Mouse (Mus musculus): Measurements from ENCODE around the gene Mta3. TPM values are rescaled to one million over a fixed set of nuclear protein-coding genes. Genes with fewer than 3 reads are reported as not detected.

Gene Mta3
- polyA plus RNA-seq (2015; fragmentation: Nextera tagmentation; extraction: Ambion mirVana) = 48.0 and 49.1 TPM in 2 replicates

GRCm38 (mm10) chr17:83706116-83706593 is at the start of gene Mta3:
Gene Mta3 (plus strand): TSS chr17:83706163.
- H3K9me3 ChIP-seq = no peaks in the 10 kb centered on the region
- WGBS = 0% methylated on average over 33 of the region's 56 CpGs
- H3K9ac ChIP-seq = peak within 1 kb of the TSS; percentile 71
- ATAC-seq (ENCODE audit: insufficient number of reproducible peaks, low FRiP score, low TSS enrichment, low read depth) = 0 out of 2 replicates have a peak, but pooled peaks have one; percentile 37
- peaks cover 8% of the 10 kb centered on the region; the same call in 1 of the 2 replicates for H3K4me1 ChIP-seq
- peaks cover 18% of the 10 kb centered on the region for H3K36me3 ChIP-seq
- H3K4me3 ChIP-seq = peak within 1 kb of the TSS; percentile 77
- no peaks in the 10 kb centered on the region for H3K27me3 ChIP-seq
- H3K27ac ChIP-seq = peak within 1 kb of the TSS; percentile 94
- peak within 1 kb of the TSS; percentile 80 for H3K4me2 ChIP-seq

- Histone ChIP-seq H3K4me2 (no peak overlapping the region), H3K27ac (no peak overlapping the region), H3K9ac (no peak overlapping the region), H3K27me3 (no peaks in the 10 kb centered on the region), H3K36me3 (no peaks in the 10 kb centered on the region), H3K4me3 (no peak overlapping the region), H3K9me3 (no peaks in the 10 kb centered on the region), H3K4me1 (no peaks in the 10 kb centered on the region)
- no peak for ATAC-seq (ENCODE audit: insufficient number of reproducible peaks, low FRiP score, low TSS enrichment, low read depth)
- 73% methylated on average over 9 of the region's 9 CpGs for WGBS
Measured at GRCm38 (mm10) chr17:83657375-83657774, 48.6 kb upstream of the Mta3 start.

DNA sequence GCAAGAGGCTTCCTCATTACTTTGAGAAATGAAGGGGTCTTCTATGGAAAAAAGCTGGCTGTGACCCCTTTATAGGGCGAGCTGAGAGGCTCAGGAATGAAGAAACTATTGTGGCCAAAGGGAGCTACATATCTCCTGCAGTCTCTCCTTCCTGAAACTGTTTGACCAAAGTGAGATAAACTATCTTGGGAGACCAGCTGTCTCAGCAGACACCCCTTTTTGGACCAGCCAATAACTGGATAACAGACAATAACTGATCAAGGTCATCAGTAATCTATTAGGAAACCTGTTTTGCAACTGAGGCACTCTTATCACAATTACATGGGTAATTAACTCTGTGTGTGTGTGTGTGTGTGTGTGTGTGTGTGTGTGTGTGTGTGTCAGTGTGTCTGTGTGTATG is 47.0 kb upstream of the Mta3 start:
- Histone ChIP-seq H3K9ac (no peak overlapping the region), H3K27me3 (no peaks in the 10 kb centered on the region), H3K36me3 (no peaks in the 10 kb centered on the region), H3K27ac (no peak overlapping the region), H3K4me3 (no peak overlapping the region), H3K4me1 (no peaks in the 10 kb centered on the region), H3K4me2 (no peak overlapping the region), H3K9me3 (no peaks in the 10 kb centered on the region)
- no peak for ATAC-seq (ENCODE audit: insufficient number of reproducible peaks, low FRiP score, low TSS enrichment, low read depth)
- 58% methylated on average over 1 of the region's 1 CpGs for WGBS

GRCm38 (mm10) chr17:83664761-83665160 is 41.2 kb upstream of the Mta3 start:
- Histone ChIP-seq H3K4me1 (no peaks in the 10 kb centered on the region), H3K4me2 (no peak overlapping the region), H3K9me3 (no peaks in the 10 kb centered on the region), H3K36me3 (no peaks in the 10 kb centered on the region), H3K4me3 (no peak overlapping the region), H3K27me3 (no peaks in the 10 kb centered on the region), H3K9ac (no peak overlapping the region), H3K27ac (no peak overlapping the region)
- 39% methylated on average over 8 of the region's 8 CpGs for WGBS
- ATAC-seq (ENCODE audit: insufficient number of reproducible peaks, low FRiP score, low TSS enrichment, low read depth) = no peak

- no peaks in the 10 kb centered on the region for H3K27me3 ChIP-seq
- H3K4me3 ChIP-seq = no peak overlapping the region
- H3K4me2 ChIP-seq = no peak overlapping the region
- H3K9ac ChIP-seq = no peak overlapping the region
- no peaks in the 10 kb centered on the region for H3K36me3 ChIP-seq
- H3K4me1 ChIP-seq = no peaks in the 10 kb centered on the region
- no peak for ATAC-seq (ENCODE audit: insufficient number of reproducible peaks, low FRiP score, low TSS enrichment, low read depth)
- H3K27ac ChIP-seq = no peak overlapping the region
- H3K9me3 ChIP-seq = no peaks in the 10 kb centered on the region
- WGBS = 68% methylated on average over 13 of the region's 13 CpGs
Measured at GRCm38 (mm10) chr17:83666597-83667287, 39.2 kb upstream of the Mta3 start.

DNA sequence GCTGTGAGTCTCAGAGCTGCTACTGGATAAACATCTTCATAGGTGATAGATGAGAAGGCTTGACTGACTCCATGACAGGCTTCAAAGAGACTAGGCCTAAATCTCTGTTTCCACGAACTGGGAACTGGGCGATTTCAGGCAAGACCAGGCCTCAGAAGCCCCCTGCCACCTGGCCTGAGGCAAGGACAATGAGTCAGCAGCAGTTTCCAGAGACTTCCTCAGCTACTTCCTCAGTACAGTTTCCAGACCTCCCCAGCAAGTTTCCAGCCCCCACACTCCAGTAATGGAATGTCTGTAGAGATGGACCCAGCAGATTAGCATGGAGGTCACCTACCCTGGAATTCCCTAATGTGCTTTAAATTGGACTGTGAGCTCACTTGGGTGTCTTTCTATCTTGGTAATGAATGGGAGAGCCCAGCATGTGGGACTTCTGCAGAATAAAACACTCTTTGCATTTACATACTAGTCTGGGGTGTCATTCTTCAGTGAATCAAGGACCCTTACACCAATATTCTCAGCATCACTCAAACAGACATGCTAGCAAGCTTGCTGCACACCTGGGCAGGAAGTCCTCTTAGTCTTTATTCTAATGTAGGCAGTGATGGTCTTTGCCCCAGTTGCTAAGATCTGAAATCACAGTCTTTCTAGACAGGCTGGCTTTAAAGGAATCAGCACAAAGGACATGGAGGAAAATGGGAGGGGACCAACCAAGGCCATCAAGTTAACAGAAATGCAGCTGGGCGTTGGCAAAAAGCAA is 37.9 kb upstream of the Mta3 start:
- ATAC-seq (ENCODE audit: insufficient number of reproducible peaks, low FRiP score, low TSS enrichment, low read depth) = no peak
- H3K27ac ChIP-seq = no peak overlapping the region
- no peaks in the 10 kb centered on the region for H3K27me3 ChIP-seq
- H3K4me3 ChIP-seq = no peak overlapping the region
- no peaks in the 10 kb centered on the region for H3K4me1 ChIP-seq
- no peaks in the 10 kb centered on the region for H3K9me3 ChIP-seq
- WGBS = 67% methylated on average over 3 of the region's 3 CpGs
- no peak overlapping the region for H3K4me2 ChIP-seq
- no peak overlapping the region for H3K9ac ChIP-seq
- H3K36me3 ChIP-seq = no peaks in the 10 kb centered on the region

- Histone ChIP-seq H3K9me3 (no peaks in the 10 kb centered on the region), H3K4me1 (no peaks in the 10 kb centered on the region), H3K27me3 (no peaks in the 10 kb centered on the region), H3K36me3 (no peaks in the 10 kb centered on the region), H3K4me3 (no peak overlapping the region), H3K27ac (no peak overlapping the region), H3K9ac (no peak overlapping the region), H3K4me2 (no peak overlapping the region)
- no peak for ATAC-seq (ENCODE audit: insufficient number of reproducible peaks, low FRiP score, low TSS enrichment, low read depth)
- 82% methylated on average over 4 of the region's 4 CpGs for WGBS
Measured at GRCm38 (mm10) chr17:83672685-83673084, 33.3 kb upstream of the Mta3 start.

DNA sequence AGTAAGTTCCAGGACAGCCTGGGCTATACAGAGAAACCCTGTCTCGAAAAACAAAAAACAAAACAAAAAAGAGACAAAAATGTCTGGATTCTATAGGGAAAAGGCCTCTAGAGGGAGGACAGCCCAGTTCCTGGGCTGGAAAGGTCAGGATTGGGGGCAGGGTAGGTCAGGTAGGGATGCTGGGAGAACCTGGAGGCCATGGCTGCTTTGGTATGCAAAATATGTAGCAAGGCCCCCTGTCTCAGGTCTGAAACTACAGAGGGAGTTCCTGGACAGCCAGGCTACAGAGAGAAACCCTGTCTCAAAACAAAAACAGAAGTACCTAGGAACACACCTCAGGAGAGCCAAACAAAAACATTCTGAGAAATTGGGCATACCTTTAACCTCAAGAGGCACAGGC is 28.6 kb upstream of the Mta3 start:
- H3K4me2 ChIP-seq = no peak overlapping the region
- whole genome bisulfite sequencing = 86% methylated on average over 1 of the region's 1 CpGs

GRCm38 (mm10) chr17:83681977-83682376 is 24.0 kb upstream of the Mta3 start:
- H3K27me3 ChIP-seq = no peaks in the 10 kb centered on the region
- no peaks in the 10 kb centered on the region for H3K9me3 ChIP-seq
- H3K4me2 ChIP-seq = no peak overlapping the region
- 58% methylated on average over 7 of the region's 7 CpGs for WGBS
- H3K27ac ChIP-seq = no peak overlapping the region
- no peak overlapping the region for H3K4me3 ChIP-seq
- H3K36me3 ChIP-seq = no peaks in the 10 kb centered on the region
- H3K4me1 ChIP-seq = no peaks in the 10 kb centered on the region
- no peak for ATAC-seq (ENCODE audit: insufficient number of reproducible peaks, low FRiP score, low TSS enrichment, low read depth)
- no peak overlapping the region for H3K9ac ChIP-seq

More for the DNA sequence above, 28.6 kb upstream of the Mta3 start:
- H3K27me3 ChIP-seq = no peaks in the 10 kb centered on the region
- H3K4me3 ChIP-seq = no peak overlapping the region
- H3K27ac ChIP-seq = no peak overlapping the region
- no peak overlapping the region for H3K9ac ChIP-seq
- no peaks in the 10 kb centered on the region for H3K36me3 ChIP-seq
- no peaks in the 10 kb centered on the region for H3K4me1 ChIP-seq
- ATAC-seq (ENCODE audit: insufficient number of reproducible peaks, low FRiP score, low TSS enrichment, low read depth) = no peak
- no peaks in the 10 kb centered on the region for H3K9me3 ChIP-seq

GRCm38 (mm10) chr17:83684475-83684874 is 21.5 kb upstream of the Mta3 start:
- Histone ChIP-seq H3K9me3 (no peaks in the 10 kb centered on the region), H3K27me3 (no peaks in the 10 kb centered on the region), H3K36me3 (no peaks in the 10 kb centered on the region), H3K4me2 (no peak overlapping the region), H3K4me3 (no peak overlapping the region), H3K27ac (no peak overlapping the region), H3K4me1 (no peaks in the 10 kb centered on the region), H3K9ac (no peak overlapping the region)
- 82% methylated on average over 7 of the region's 7 CpGs for whole genome bisulfite sequencing
- ATAC-seq (ENCODE audit: insufficient number of reproducible peaks, low FRiP score, low TSS enrichment, low read depth) = no peak

GRCm38 (mm10) chr17:83690418-83690817 is 15.5 kb upstream of the Mta3 start:
- WGBS = 62% methylated on average over 2 of the region's 2 CpGs
- no peak for ATAC-seq (ENCODE audit: insufficient number of reproducible peaks, low FRiP score, low TSS enrichment, low read depth)
- H3K4me1 ChIP-seq = no peaks in the 10 kb centered on the region

GRCm38 (mm10) chr17:83691379-83691778 is 14.6 kb upstream of the Mta3 start:
- H3K4me1 ChIP-seq = no peaks in the 10 kb centered on the region
- no peak for ATAC-seq (ENCODE audit: insufficient number of reproducible peaks, low FRiP score, low TSS enrichment, low read depth)
- H3K9ac ChIP-seq = no peak overlapping the region
- 77% methylated on average over 4 of the region's 4 CpGs for WGBS
- no peak overlapping the region for H3K4me2 ChIP-seq
- H3K27ac ChIP-seq = no peak overlapping the region
- H3K9me3 ChIP-seq = no peaks in the 10 kb centered on the region
- H3K36me3 ChIP-seq = no peaks in the 10 kb centered on the region
- no peaks in the 10 kb centered on the region for H3K27me3 ChIP-seq
- no peak overlapping the region for H3K4me3 ChIP-seq

More at GRCm38 (mm10) chr17:83690418-83690817, 15.5 kb upstream of the Mta3 start:
- no peaks in the 10 kb centered on the region for H3K36me3 ChIP-seq
- no peak overlapping the region for H3K27ac ChIP-seq
- H3K9me3 ChIP-seq = no peaks in the 10 kb centered on the region
- no peaks in the 10 kb centered on the region for H3K27me3 ChIP-seq
- H3K4me3 ChIP-seq = no peak overlapping the region
- H3K9ac ChIP-seq = no peak overlapping the region
- no peak overlapping the region for H3K4me2 ChIP-seq

Measured in limb, embryonic 15.5 days (tissue).